ENCODE assay signal across 25 mouse cellular contexts in genomic region chr12:80595566-80595965, GRCm38 (mm10). TPM values are rescaled to one million over a fixed set of nuclear protein-coding genes. Genes with fewer than 3 reads are reported as not detected.
DNase-seq lines count a peak whose midpoint lies in the region; ATAC-seq lines count a peak whose summit lies in the region.
"Had no signal": no experiment of that assay in that cellular context is flagged by ENCODE, and none has a peak within 500 bp of the region (broad histone marks: within the 10 kb centered on the region; RNA-seq: fewer than 3 reads in every experiment).

No protein-coding gene starts in this region.

- H3K4me3 ChIP-seq in liver, embryonic 13.5 days (replicated peaks), result no peak overlapping the region
- H3K4me3 ChIP-seq: embryonic facial prominence, embryonic 13.5 days; erythroblast, embryonic 14.5 days; forebrain, embryonic 12.5 days; gastrocnemius, adult 2 months; heart, adult 2 months; heart, embryonic 12.5 days; hindbrain, embryonic 13.5 days had no signal

- no peaks in the 10 kb centered on the region for H3K36me3 ChIP-seq in liver, embryonic 13.5 days
- H3K36me3 ChIP-seq: embryonic facial prominence, embryonic 13.5 days; heart, embryonic 12.5 days had no signal

- no peak overlapping the region for H3K4me2 ChIP-seq in liver, embryonic 13.5 days
- H3K4me2 ChIP-seq: embryonic facial prominence, embryonic 13.5 days; forebrain, embryonic 12.5 days; heart, embryonic 12.5 days; hindbrain, embryonic 13.5 days had no signal

- H3K4me1 ChIP-seq in liver, embryonic 13.5 days (replicated peaks), result peaks cover 44% of the 10 kb centered on the region

- no peak overlapping the region for H3K9ac ChIP-seq in liver, embryonic 13.5 days
- H3K9ac ChIP-seq: embryonic facial prominence, embryonic 13.5 days; forebrain, embryonic 12.5 days; heart, embryonic 12.5 days; hindbrain, embryonic 13.5 days had no signal

- peak; percentile 35; the same call in 1 of the 2 replicates for ATAC-seq in common myeloid progenitor, adult 5-6 weeks (replicated peaks; ENCODE audit: low read depth, poor library complexity, severe bottlenecking)
- peak; percentile 83 for ATAC-seq in liver, embryonic 13.5 days (ENCODE audit: low read depth)
- ATAC-seq in megakaryocyte-erythroid progenitor cell, adult 5-6 weeks (replicated peaks; ENCODE audit: low FRiP score, low TSS enrichment, poor library complexity, severe bottlenecking), result peak; percentile 64
- ATAC-seq: intestine, embryonic 16.5 days; midbrain, embryonic 16.5 days had no signal

- DNase-seq in MEL-GATA-1-ER (ENCODE audit: extremely low read depth, low read depth), result peak; percentile 41
- peak; percentile 52 for DNase-seq in liver, embryonic 13.5 days
- no peak for DNase-seq in kidney, adult 8-10 months
- DNase-seq in embryo, embryonic 10.5 days (ENCODE audit: low spot score), result no peak
- DNase-seq in frontal cortex, postnatal 25 days (ENCODE audit: low spot score in 2 of 2), result no peak
- DNase-seq: adrenal gland, postnatal 25 days; cerebellum, adult 9-10 months; cerebellum, postnatal 36 days; gastrocnemius, adult 2 months; heart, adult 2 months; heart, postnatal 4 days; kidney, postnatal 14 days; layer of hippocampus, adult 9-11 months; lung, postnatal 36 days; spleen, adult 18-20 months; thymus, postnatal 25 days had no signal

- no peaks in the 10 kb centered on the region for H3K27me3 ChIP-seq in liver, embryonic 13.5 days
- H3K27me3 ChIP-seq: embryonic facial prominence, embryonic 13.5 days; forebrain, embryonic 12.5 days; heart, embryonic 12.5 days; hindbrain, embryonic 13.5 days had no signal

- WGBS in liver, embryonic 13.5 days (ENCODE audit: insufficient replicate concordance), result 52% methylated on average over 4 of the region's 4 CpGs

- no peak overlapping the region for H3K27ac ChIP-seq in liver, embryonic 13.5 days
- H3K27ac ChIP-seq: embryonic facial prominence, embryonic 13.5 days; forebrain, embryonic 12.5 days; gastrocnemius, adult 2 months; heart, adult 2 months; hindbrain, embryonic 13.5 days had no signal

- no peaks in the 10 kb centered on the region for H3K9me3 ChIP-seq in liver, embryonic 13.5 days (replicated peaks)
- H3K9me3 ChIP-seq: embryonic facial prominence, embryonic 13.5 days; forebrain, embryonic 12.5 days; heart, embryonic 12.5 days; hindbrain, embryonic 13.5 days had no signal

RNA-seq across cellular contexts. Expression of gene Slc39a9, which starts 48.1 kb away (rescaled TPM):
- 14.1 and 16.4 TPM in 2 replicates for total RNA-seq in common myeloid progenitor, adult 5-6 weeks (2017)
- polyA plus RNA-seq in liver, embryonic 13.5 days (2015; fragmentation: Nextera tagmentation; extraction: Ambion mirVana), result 9.5 and 13.0 TPM in 2 replicates
- 19.6 and 28.4 TPM in 2 replicates for total RNA-seq in megakaryocyte-erythroid progenitor cell, adult 5-6 weeks (2014; fragmentation: Nextera tagmentation)
- 12.7 and 17.5 TPM in 2 replicates for total RNA-seq in megakaryocyte-erythroid progenitor cell, adult 5-6 weeks (2017)

RNA-seq across cellular contexts. Expression of gene Erh, which starts 48.6 kb away (rescaled TPM):
- 115 and 128 TPM in 2 replicates for total RNA-seq in common myeloid progenitor, adult 5-6 weeks (2017)
- 170 and 193 TPM in 2 replicates for polyA plus RNA-seq in liver, embryonic 13.5 days (2015; fragmentation: Nextera tagmentation; extraction: Ambion mirVana)
- 140 and 158 TPM in 2 replicates for total RNA-seq in megakaryocyte-erythroid progenitor cell, adult 5-6 weeks (2014; fragmentation: Nextera tagmentation)
- 103 and 142 TPM in 2 replicates for total RNA-seq in megakaryocyte-erythroid progenitor cell, adult 5-6 weeks (2017)

Comparison
In these comparisons a context has a peak if more than half of its experiments do, and no peak if none do; other contexts are left out.
1. DNase-seq: peak in MEL-GATA-1-ER (single experiment) and liver, embryonic 13.5 days (single experiment); none in kidney, adult 8-10 months (0 of 2), embryo, embryonic 10.5 days (single experiment) and frontal cortex, postnatal 25 days (0 of 2).
2. Peak in every context shown above with its lines, with median percentiles within 50 percentile points of each other: ATAC-seq.